Mouse (Mus musculus) T-cell, adult 2 months (primary cell): ENCODE results near the gene Muc3a.
A peak's percentile ranks its signal among the peaks of the same experiment; 100 is the strongest.

ENCODE experiments used
- DNase-seq: peaks from one replicate; pipeline ENCODE4 v3.0.0; 2022; ENCODE audit warnings: low spot score

Gene Muc3a

GRCm38 (mm10) chr5:137212289-137212688 is at the start of gene Muc3a:
Muc3a (minus strand) TSS chr5:137212389.
- DNase-seq: no peak

- DNase-seq: no peak
Observed at GRCm38 (mm10) chr5:137211114-137211829, 917 bp downstream of the Muc3a start.

DNA sequence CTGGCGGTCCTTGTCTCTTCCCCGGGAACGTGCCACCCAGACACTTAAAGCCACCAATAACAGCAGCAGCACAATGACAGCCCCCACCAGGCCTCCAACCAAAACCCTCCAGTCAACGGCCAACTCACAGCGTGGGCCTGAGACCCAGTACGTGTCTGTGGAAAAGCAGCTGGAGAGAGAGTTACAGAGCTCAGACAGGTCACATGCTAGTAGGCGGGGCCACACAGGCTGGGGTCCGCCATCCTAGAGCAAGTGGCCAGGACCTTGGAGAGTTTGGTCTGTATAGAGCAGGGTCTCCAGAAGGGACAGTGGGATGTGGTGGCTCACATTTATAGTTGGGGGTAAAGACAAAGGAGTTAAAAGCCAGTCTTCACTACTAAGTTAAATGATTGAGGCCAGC is 1.5 kb downstream of the Muc3a start:
- DNase-seq: no peak

GRCm38 (mm10) chr5:137205301-137205700 is 6.9 kb downstream of the Muc3a start:
- no peak for DNase-seq

GRCm38 (mm10) chr5:137194488-137195120 is 17.6 kb downstream of the Muc3a start:
- DNase-seq: no peak

DNA sequence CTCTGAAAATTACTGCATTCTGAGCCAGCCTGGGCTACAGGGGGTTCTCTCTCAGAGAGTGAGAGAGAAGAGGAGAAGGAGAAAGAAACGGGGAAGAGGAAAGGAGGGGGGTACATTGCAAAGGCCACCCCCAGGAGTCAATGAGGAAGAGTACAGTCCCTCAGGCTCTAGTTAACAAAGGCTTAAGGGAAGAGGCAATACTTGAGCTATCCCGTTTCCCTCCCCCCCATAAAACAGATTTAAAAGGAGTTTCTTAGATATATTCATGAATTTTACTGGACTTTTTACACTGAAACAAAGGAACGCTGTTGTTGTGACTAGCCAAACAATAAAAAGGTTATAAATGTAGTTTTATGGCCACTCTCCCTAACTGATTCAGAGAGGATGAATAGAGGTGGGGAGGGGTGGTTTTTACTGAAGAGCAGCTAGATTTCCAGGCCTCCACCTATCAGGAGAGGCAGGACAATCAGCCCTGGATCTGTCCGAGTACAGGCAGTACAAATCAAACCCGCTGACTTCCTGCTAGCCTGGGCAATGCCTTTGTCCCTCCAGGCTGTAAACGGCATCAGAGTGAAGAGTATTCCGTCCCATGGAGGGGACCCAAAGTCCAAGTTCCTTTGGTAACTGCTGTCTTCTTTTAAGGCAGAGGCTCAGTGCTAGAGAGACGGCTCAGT is 18.8 kb downstream of the Muc3a start:
- DNase-seq: no peak

GRCm38 (mm10) chr5:137189326-137189725 is 22.9 kb downstream of the Muc3a start:
- peak; percentile 57 for DNase-seq

- DNase-seq: no peak
Observed at GRCm38 (mm10) chr5:137185362-137185761, 26.8 kb downstream of the Muc3a start.

- DNase-seq: no peak
Observed at GRCm38 (mm10) chr5:137179646-137180374, 32.4 kb downstream of the Muc3a start.

- DNase-seq: no peak
Observed at GRCm38 (mm10) chr5:137173967-137174366, 38.2 kb downstream of the Muc3a start.

DNA sequence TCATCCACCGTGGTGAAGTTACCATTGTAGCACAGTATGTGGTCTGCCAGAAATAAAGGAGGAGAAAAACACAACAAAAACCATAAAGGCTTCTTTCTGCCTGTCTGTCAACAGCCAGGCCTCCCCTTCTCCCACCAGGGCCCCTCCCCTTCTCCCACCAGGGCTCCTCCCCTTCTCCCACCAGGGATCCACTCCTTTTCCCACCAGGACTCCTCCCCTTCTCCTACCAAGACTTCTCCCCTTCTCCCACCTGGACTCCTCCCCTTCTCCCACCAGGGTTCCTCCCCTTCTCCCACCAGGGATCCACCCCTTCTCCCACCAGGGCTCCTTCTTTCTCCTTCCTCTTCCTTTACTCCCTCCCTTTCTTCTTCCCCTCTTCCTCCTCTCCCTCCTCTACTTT is 39.6 kb downstream of the Muc3a start:
- no peak for DNase-seq

DNA sequence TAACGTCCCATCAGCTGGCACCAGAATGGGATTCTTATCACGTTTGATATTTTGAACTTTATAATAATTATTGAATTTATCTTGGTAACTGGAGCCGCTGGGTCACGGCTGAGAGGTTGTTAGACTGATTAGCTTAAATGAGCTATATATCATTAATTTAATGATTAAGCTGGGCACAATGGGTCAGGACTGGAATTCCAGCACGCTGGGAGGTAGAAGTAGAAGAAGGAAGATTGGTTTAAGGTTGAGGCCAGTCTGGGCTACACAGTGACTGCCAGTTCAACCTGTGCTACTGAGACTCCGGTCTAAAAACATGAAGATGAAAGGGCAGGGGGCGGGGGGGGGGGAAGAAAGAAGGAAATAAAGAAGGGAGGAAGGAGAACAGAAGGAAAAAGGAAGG is 40.7 kb downstream of the Muc3a start:
- DNase-seq: no peak

GRCm38 (mm10) chr5:137170836-137171380 is 41.3 kb downstream of the Muc3a start:
- no peak for DNase-seq

DNA sequence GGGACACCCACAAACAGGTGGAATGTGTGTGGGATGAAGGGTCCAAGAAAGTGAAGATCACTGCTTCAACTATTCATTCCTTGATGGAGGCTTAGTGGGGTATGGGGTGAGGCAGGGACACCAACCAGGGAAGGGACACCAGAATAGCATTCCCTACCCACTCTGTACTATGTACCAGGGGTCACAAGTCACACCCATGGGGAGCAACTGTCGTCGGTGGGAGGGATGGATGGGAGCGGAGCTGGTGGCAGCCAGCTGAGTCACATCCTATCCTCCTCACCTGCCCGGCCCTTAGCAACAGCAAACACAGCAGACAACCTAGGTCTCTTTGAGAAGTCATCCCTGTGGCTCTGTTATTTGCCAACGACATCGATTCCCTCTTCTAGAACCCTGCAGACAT is 44.6 kb downstream of the Muc3a start:
- no peak for DNase-seq

GRCm38 (mm10) chr5:137166012-137166411 is 46.2 kb downstream of the Muc3a start:
- no peak for DNase-seq

- DNase-seq: no peak
Observed at GRCm38 (mm10) chr5:137161853-137162252, 50.3 kb downstream of the Muc3a start.

DNA sequence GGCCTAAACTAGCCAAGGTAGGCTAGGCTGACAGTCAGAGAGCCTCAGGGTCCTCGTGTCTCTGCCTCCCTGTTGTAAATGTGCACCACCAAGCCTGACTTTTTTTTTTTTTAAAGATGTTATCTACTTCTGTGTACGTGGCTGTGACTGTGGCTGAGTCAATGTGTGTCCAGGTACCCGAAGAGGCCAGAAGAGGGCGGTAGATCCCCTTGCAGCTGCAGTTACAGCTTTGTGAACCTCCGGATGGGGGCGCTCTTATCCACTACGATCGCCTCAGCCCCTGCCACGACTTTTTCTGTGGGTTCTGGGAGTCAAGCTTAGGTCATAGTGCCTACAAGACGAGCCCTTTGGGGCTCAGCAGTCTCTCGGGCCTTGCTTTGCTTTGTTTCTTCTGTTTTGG is 52.7 kb downstream of the Muc3a start:
- DNase-seq: peak; percentile 81
